Mouse (Mus musculus): Measurements from ENCODE around the gene Mad2l2. TPM values are rescaled to one million over a fixed set of nuclear protein-coding genes. Genes with fewer than 3 reads are reported as not detected.

Gene Mad2l2
- polyA plus RNA-seq, 1 experiment: 26.2 TPM

- Histone ChIP-seq H3K4me1 (ENCODE audit: control insufficient read depth, insufficient read depth, insufficient read length, low read length) (peaks cover 3% of the 10 kb centered on the region; the same call in 1 of the 2 replicates), H3K4me3 (ENCODE audit: insufficient read depth, low read depth, low read length) (no peak overlapping the region), H3K27ac (replicated peaks; ENCODE audit: low read depth, low read length) (no peak overlapping the region)
Measured at GRCm38 (mm10) chr4:148149540-148149939, 19.4 kb downstream of the Mad2l2 start.

- Histone ChIP-seq H3K4me3 (ENCODE audit: insufficient read depth, low read depth, low read length) (no peak overlapping the region; the same call in 1 of the 2 replicates), H3K4me1 (ENCODE audit: control insufficient read depth, insufficient read depth, insufficient read length, low read length) (peaks cover 3% of the 10 kb centered on the region; the same call in 1 of the 2 replicates), H3K27ac (replicated peaks; ENCODE audit: low read depth, low read length) (0 out of 2 replicates have a peak overlapping the region, but pooled peaks have one; percentile 16)
Measured at GRCm38 (mm10) chr4:148150242-148150641, 20.1 kb downstream of the Mad2l2 start.

- 0 out of 2 replicates have a peak overlapping the region, but pooled peaks have one; percentile 77 for H3K4me3 ChIP-seq (ENCODE audit: insufficient read depth, low read depth, low read length)
- peaks cover 3% of the 10 kb centered on the region; the same call in 1 of the 2 replicates for H3K4me1 ChIP-seq (ENCODE audit: control insufficient read depth, insufficient read depth, insufficient read length, low read length)
- no peak overlapping the region for H3K27ac ChIP-seq (replicated peaks; ENCODE audit: low read depth, low read length)
Measured at GRCm38 (mm10) chr4:148150953-148151266, 20.7 kb downstream of the Mad2l2 start.

- Histone ChIP-seq H3K4me3 (ENCODE audit: insufficient read depth, low read depth, low read length) (peak within 1 kb of the TSS; percentile 77), H3K4me1 (ENCODE audit: control insufficient read depth, insufficient read depth, insufficient read length, low read length) (peaks cover 3% of the 10 kb centered on the region; the same call in 1 of the 2 replicates), H3K27ac (replicated peaks; ENCODE audit: low read depth, low read length) (peak within 1 kb of the TSS; percentile 78)
Measured at GRCm38 (mm10) chr4:148151267-148152168, 21.3 kb downstream of the Mad2l2 start, which contains the start of gene Fbxo6. Gene Fbxo6, minus strand, starts transcription at chr4:148152140.

GRCm38 (mm10) chr4:148152547-148152946 is 22.4 kb downstream of the Mad2l2 start:
- no peak overlapping the region for H3K4me3 ChIP-seq (ENCODE audit: insufficient read depth, low read depth, low read length)
- H3K27ac ChIP-seq (replicated peaks; ENCODE audit: low read depth, low read length): no peak overlapping the region
- H3K4me1 ChIP-seq (ENCODE audit: control insufficient read depth, insufficient read depth, insufficient read length, low read length): peaks cover 3% of the 10 kb centered on the region; the same call in 1 of the 2 replicates

GRCm38 (mm10) chr4:148154006-148154405 is 23.8 kb downstream of the Mad2l2 start:
- 0 out of 2 replicates have a peak, but pooled peaks cover 3% of the 10 kb centered on the region for H3K4me1 ChIP-seq (ENCODE audit: control insufficient read depth, insufficient read depth, insufficient read length, low read length)
- no peak overlapping the region for H3K4me3 ChIP-seq (ENCODE audit: insufficient read depth, low read depth, low read length)
- H3K27ac ChIP-seq (replicated peaks; ENCODE audit: low read depth, low read length): no peak overlapping the region

GRCm38 (mm10) chr4:148154982-148155381 is 24.8 kb downstream of the Mad2l2 start:
- 0 out of 2 replicates have a peak, but pooled peaks cover 3% of the 10 kb centered on the region for H3K4me1 ChIP-seq (ENCODE audit: control insufficient read depth, insufficient read depth, insufficient read length, low read length)
- no peak overlapping the region for H3K27ac ChIP-seq (replicated peaks; ENCODE audit: low read depth, low read length)
- H3K4me3 ChIP-seq (ENCODE audit: insufficient read depth, low read depth, low read length): no peak overlapping the region

GRCm38 (mm10) chr4:148158436-148159348 is 28.5 kb downstream of the Mad2l2 start:
- no peak overlapping the region for H3K27ac ChIP-seq (replicated peaks; ENCODE audit: low read depth, low read length)
- H3K4me3 ChIP-seq (ENCODE audit: insufficient read depth, low read depth, low read length): peak overlapping the region; percentile 11; the same call in 1 of the 2 replicates
- no peaks in the 10 kb centered on the region for H3K4me1 ChIP-seq (ENCODE audit: control insufficient read depth, insufficient read depth, insufficient read length, low read length)

- Histone ChIP-seq H3K4me1 (ENCODE audit: control insufficient read depth, insufficient read depth, insufficient read length, low read length) (no peaks in the 10 kb centered on the region), H3K4me3 (ENCODE audit: insufficient read depth, low read depth, low read length) (peak overlapping the region; percentile 70), H3K27ac (replicated peaks; ENCODE audit: low read depth, low read length) (no peak overlapping the region)
Measured at GRCm38 (mm10) chr4:148159544-148160435, 29.6 kb downstream of the Mad2l2 start.

GRCm38 (mm10) chr4:148160436-148161390 is 30.5 kb downstream of the Mad2l2 start, which contains the start of the genes Fbxo44 and Fbxo2:
Gene Fbxo44, minus strand, starts transcription at chr4:148160482.
Gene Fbxo2, plus strand, starts transcription at chr4:148160621.
- no peak within 1 kb of the TSS for H3K27ac ChIP-seq (replicated peaks; ENCODE audit: low read depth, low read length)
- no peaks in the 10 kb centered on the region for H3K4me1 ChIP-seq (ENCODE audit: control insufficient read depth, insufficient read depth, insufficient read length, low read length)
- H3K4me3 ChIP-seq (ENCODE audit: insufficient read depth, low read depth, low read length): peak within 1 kb of the TSS; percentile 70

GRCm38 (mm10) chr4:148164002-148164439 is 33.8 kb downstream of the Mad2l2 start:
- H3K27ac ChIP-seq (replicated peaks; ENCODE audit: low read depth, low read length): no peak overlapping the region
- peak overlapping the region; percentile 22 for H3K4me3 ChIP-seq (ENCODE audit: insufficient read depth, low read depth, low read length)
- peaks cover 2% of the 10 kb centered on the region; the same call in 1 of the 2 replicates for H3K4me1 ChIP-seq (ENCODE audit: control insufficient read depth, insufficient read depth, insufficient read length, low read length)

- peak overlapping the region; percentile 22; the same call in 1 of the 2 replicates for H3K4me3 ChIP-seq (ENCODE audit: insufficient read depth, low read depth, low read length)
- H3K27ac ChIP-seq (replicated peaks; ENCODE audit: low read depth, low read length): no peak overlapping the region
- peaks cover 2% of the 10 kb centered on the region; the same call in 1 of the 2 replicates for H3K4me1 ChIP-seq (ENCODE audit: control insufficient read depth, insufficient read depth, insufficient read length, low read length)
Measured at GRCm38 (mm10) chr4:148164461-148164860, 34.3 kb downstream of the Mad2l2 start.

- Histone ChIP-seq H3K4me1 (ENCODE audit: control insufficient read depth, insufficient read depth, insufficient read length, low read length) (peaks cover 2% of the 10 kb centered on the region; the same call in 1 of the 2 replicates), H3K4me3 (ENCODE audit: insufficient read depth, low read depth, low read length) (no peak overlapping the region), H3K27ac (replicated peaks; ENCODE audit: low read depth, low read length) (no peak overlapping the region)
Measured at GRCm38 (mm10) chr4:148165551-148165950, 35.4 kb downstream of the Mad2l2 start.

Data from brown adipose tissue, adult 24 weeks (tissue).